Mouse (Mus musculus) forebrain, embryonic 10.5 days (tissue): ENCODE results near the gene Ipcef1. TPM values are rescaled to one million over a fixed set of nuclear protein-coding genes. Genes with fewer than 3 reads are reported as not detected.

Experiments
- polyA plus RNA-seq: library from polyadenylated mRNA; unstranded; fragments of >200 nt; fragmentation: Nextera tagmentation; extraction: Ambion mirVana; gene quantifications from 2 replicates; pipeline ENCODE4 v1.2.1, GENCODE M21; 2016

Ipcef1 gene
- polyA plus RNA-seq, 1 experiment from 2014 or later: 0.26 TPM

Other genes with a start within 250 kb of the Ipcef1 start
- 9.3 and 9.5 TPM in 2 replicates for gene Cnksr3, start 159.8 kb upstream of the Ipcef1 start, polyA plus RNA-seq